Mouse (Mus musculus) thymus, adult 2 months (tissue): ENCODE results near the gene Plekhg6.

Experiments used
- CTCF ChIP-seq: fragments of 200-500 bp; IDR thresholded peaks from 2 replicates; pipeline ENCODE4 v1.5.1; 2012; ENCODE audit warnings: mild to moderate bottlenecking, control low read depth, low read length, moderate library complexity, borderline replicate concordance; ENCODE audit not compliant: control insufficient read depth, poor library complexity, insufficient read depth; ENCODE audit errors: extremely low read depth
- POLR2A ChIP-seq: fragments of 200-500 bp; IDR thresholded peaks from 2 replicates; pipeline ENCODE4 v1.6.1; 2012; ENCODE audit warnings: mild to moderate bottlenecking, low read length, control low read depth, moderate library complexity; ENCODE audit not compliant: control insufficient read depth, poor library complexity, insufficient read depth; ENCODE audit errors: extremely low read depth

DNA sequence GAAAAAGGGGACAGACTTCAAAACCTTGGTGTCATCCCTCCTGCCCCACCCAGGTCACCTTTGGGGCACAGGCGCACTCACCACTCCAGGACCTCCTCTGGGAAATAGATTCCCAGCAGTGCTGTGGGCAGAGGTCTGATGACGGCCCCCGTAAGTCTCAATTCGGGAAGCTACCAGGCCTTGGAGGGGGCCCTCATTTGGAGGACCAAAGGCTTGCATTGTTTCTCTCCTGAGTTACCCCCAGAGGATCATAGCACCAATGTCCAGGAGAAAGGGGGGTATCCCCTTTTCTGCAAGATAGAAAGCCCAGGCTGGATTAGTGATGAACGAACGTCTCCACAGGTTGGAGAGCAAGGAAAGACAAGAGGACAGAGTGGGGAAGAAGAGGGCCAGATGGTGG lies 2.0 kb downstream of the Plekhg6 start:
- TF ChIP-seq CTCF: no peak
- no peak for TF ChIP-seq POLR2A
